Mouse (Mus musculus) E14TG2a.4 (cell line): Measurements from ENCODE around the gene Olfr1185-ps1.
"Not testable (repeated sequence)": the region's sequence is repeated elsewhere in the genome, so short reads cannot be mapped to it uniquely, and the experiment has no call there.

Source experiments
- H3K27me3 ChIP-seq: 2 replicates; pipeline ENCODE4 v1.6.1; 2014; ENCODE audit warnings: low read length, control low read depth; ENCODE audit not compliant: insufficient read depth
- H3K36me3 ChIP-seq: 2 replicates; pipeline ENCODE4 v1.6.1; 2014; ENCODE audit warnings: low read length, control low read depth; ENCODE audit not compliant: insufficient read depth
- H3K4me1 ChIP-seq: replicated peaks from 2 replicates; pipeline ENCODE4 v1.6.1; 2014; ENCODE audit warnings: low read depth, low read length, control low read depth
- H3K4me3 ChIP-seq: replicated peaks from 2 replicates; pipeline ENCODE4 v1.5.1; 2014; ENCODE audit warnings: mild to moderate bottlenecking, low read length
- H3K9me3 ChIP-seq: 2 replicates; pipeline ENCODE4 v1.6.1; 2014; ENCODE audit warnings: low read length, control low read depth
- CTCF ChIP-seq: conservative IDR thresholded peaks from 2 replicates; pipeline ENCODE4 v1.5.1; 2014; ENCODE audit warnings: low read length
- NANOG ChIP-seq: IDR thresholded peaks from 2 replicates; pipeline ENCODE4 v1.6.1; 2014; ENCODE audit warnings: borderline replicate concordance, low read length, mixed read lengths
- POU5F1 ChIP-seq: IDR thresholded peaks from 2 replicates; pipeline ENCODE4 v1.6.1; 2014; ENCODE audit warnings: low read length, borderline replicate concordance

Olfr1185-ps1 gene

GRCm38 (mm10) chr2:88493020-88493419, at the start of gene Olfr1185-ps1:
Olfr1185-ps1 (plus strand) TSS chr2:88493320.
- H3K9me3 ChIP-seq: no peaks in the 10 kb centered on the region
- no peaks in the 10 kb centered on the region for H3K4me1 ChIP-seq
- no peaks in the 10 kb centered on the region for H3K36me3 ChIP-seq
- TF ChIP-seq POU5F1: no peak
- TF ChIP-seq NANOG: no peak
- no peak for TF ChIP-seq CTCF
- no peak within 1 kb of the TSS for H3K4me3 ChIP-seq
- H3K27me3 ChIP-seq: no peaks in the 10 kb centered on the region

GRCm38 (mm10) chr2:88449031-88449430, 44.1 kb upstream of the Olfr1185-ps1 start, which contains the start of gene Gm13757:
Gm13757 (minus strand) TSS chr2:88449131.
- Histone ChIP-seq H3K36me3 (no peaks in the 10 kb centered on the region), H3K9me3 (no peaks in the 10 kb centered on the region)
- TF ChIP-seq POU5F1 (no peak), CTCF (no peak)

GRCm38 (mm10) chr2:88454567-88454966, 38.6 kb upstream of the Olfr1185-ps1 start, which contains the start of gene Olfr1183:
Olfr1183 (plus strand) TSS chr2:88454867.
- not testable (repeated sequence) for H3K4me1 ChIP-seq, H3K4me3 ChIP-seq, H3K36me3 ChIP-seq, H3K9me3 ChIP-seq, H3K27me3 ChIP-seq

More at GRCm38 (mm10) chr2:88449031-88449430, 44.1 kb upstream of the Olfr1185-ps1 start, which contains the start of gene Gm13757:
- Histone ChIP-seq H3K27me3 (no peaks in the 10 kb centered on the region), H3K4me3 (no peak within 1 kb of the TSS), H3K4me1 (no peaks in the 10 kb centered on the region)

- no peaks in the 10 kb centered on the region for H3K4me1 ChIP-seq
- no peaks in the 10 kb centered on the region for H3K9me3 ChIP-seq
- no peaks in the 10 kb centered on the region for H3K27me3 ChIP-seq
- H3K36me3 ChIP-seq: no peaks in the 10 kb centered on the region
- no peak for TF ChIP-seq CTCF
- no peak for TF ChIP-seq NANOG
- TF ChIP-seq POU5F1: no peak
- H3K4me3 ChIP-seq: no peak within 1 kb of the TSS
Observed at GRCm38 (mm10) chr2:88483298-88483697, 9.8 kb upstream of the Olfr1185-ps1 start, which contains the start of gene Olfr1184. Olfr1184 (plus strand) TSS chr2:88483598.

- H3K27me3 ChIP-seq: no peaks in the 10 kb centered on the region
- TF ChIP-seq CTCF (no peak), POU5F1 (no peak), NANOG (no peak)
- H3K36me3 ChIP-seq: no peaks in the 10 kb centered on the region
Observed at GRCm38 (mm10) chr2:88518251-88518650, 25.1 kb downstream of the Olfr1185-ps1 start, which contains the start of gene Olfr1186. Olfr1186 (plus strand) TSS chr2:88518551.

GRCm38 (mm10) chr2:88525720-88526119, 32.6 kb downstream of the Olfr1185-ps1 start:
- H3K4me1 ChIP-seq: no peaks in the 10 kb centered on the region
- H3K36me3 ChIP-seq: no peaks in the 10 kb centered on the region
- H3K27me3 ChIP-seq: no peaks in the 10 kb centered on the region
- no peak overlapping the region for H3K4me3 ChIP-seq
- peaks cover 18% of the 10 kb centered on the region for H3K9me3 ChIP-seq
- TF ChIP-seq CTCF: no peak
- no peak for TF ChIP-seq POU5F1
- TF ChIP-seq NANOG: no peak

More at GRCm38 (mm10) chr2:88518251-88518650, 25.1 kb downstream of the Olfr1185-ps1 start, which contains the start of gene Olfr1186:
- Histone ChIP-seq H3K4me1 (no peaks in the 10 kb centered on the region), H3K4me3 (no peak within 1 kb of the TSS), H3K9me3 (peaks cover 12% of the 10 kb centered on the region; the same call in 1 of the 2 replicates)
